Mouse (Mus musculus) bone marrow, adult 2 months (tissue): ENCODE results near the gene Eif1b. TPM values are rescaled to one million over a fixed set of nuclear protein-coding genes. Genes with fewer than 3 reads are reported as not detected.
A peak's percentile ranks its signal among the peaks of the same experiment; 100 is the strongest.

Source experiments
- H3K27ac ChIP-seq: fragments of 200-500 bp; 2 replicates; pipeline ENCODE4 v1.5.1; 2012; ENCODE audit warnings: low read depth, mild to moderate bottlenecking, control low read depth, inconsistent platforms, low read length; ENCODE audit not compliant: control insufficient read depth, poor library complexity, insufficient read depth
- H3K4me1 ChIP-seq: fragments of 200-500 bp; 2 replicates; pipeline ENCODE4 v1.6.1; 2011; ENCODE audit warnings: low read length; ENCODE audit not compliant: control insufficient read depth, insufficient read depth
- H3K4me3 ChIP-seq: fragments of 200-500 bp; replicated peaks from 2 replicates; pipeline ENCODE3; 2011; ENCODE audit warnings: mild to moderate bottlenecking, low read depth, low read length, control low read depth; ENCODE audit not compliant: control insufficient read depth
- CTCF ChIP-seq: fragments of 200-500 bp; IDR thresholded peaks from 2 replicates; pipeline ENCODE4 v1.5.1; 2011; ENCODE audit warnings: low read length, control low read depth; ENCODE audit not compliant: control insufficient read depth, insufficient read depth
- POLR2A ChIP-seq: fragments of 200-500 bp; IDR thresholded peaks from 2 replicates; pipeline ENCODE4 v1.6.1; 2011; ENCODE audit warnings: low read depth, mild to moderate bottlenecking, control low read depth, low read length, borderline replicate concordance; ENCODE audit not compliant: control insufficient read depth
- WGBS: fragments of 180-500 bp; shearing (Covaris S2); methylation state at CpG from one replicate; pipeline ENCODE4 v1.1.7; 2018; 5-methylcytosine and 5-hydroxymethylcytosine counted together
- polyA plus RNA-seq: library from polyadenylated mRNA; stranded (reverse); fragments of >200 nt; gene quantifications from 2 replicates; pipeline ENCODE4 v1.2.4, GENCODE M21; 2011; ENCODE audit warnings: low replicate concordance; ENCODE audit not compliant: missing spikeins, insufficient read depth, insufficient read length

Gene Eif1b
- polyA plus RNA-seq: 34.6 and 40.4 TPM in 2 replicates

DNA sequence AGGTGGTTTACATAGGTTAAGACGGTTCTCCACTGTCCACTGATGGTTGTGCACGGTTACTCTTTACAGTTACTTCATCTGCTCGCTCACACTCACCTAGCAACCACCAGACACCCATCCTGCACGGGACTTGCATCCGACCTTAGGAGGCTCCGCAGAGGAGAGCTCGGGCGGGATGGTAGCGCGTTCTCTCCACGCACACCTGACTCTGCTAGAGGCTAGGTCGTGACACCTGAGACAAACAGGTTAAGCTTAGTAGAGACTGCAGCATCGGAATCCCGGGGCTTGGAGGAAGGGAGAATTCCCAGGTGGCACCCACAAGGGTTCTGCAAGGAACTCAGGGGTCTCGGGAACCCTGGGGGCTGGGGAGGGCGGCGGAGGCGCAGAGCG, at the start of gene Eif1b:
Gene Eif1b, plus strand, starts transcription at position 223 of the 390 bp plus-strand sequence.
- H3K4me1 ChIP-seq: no peaks in the 10 kb centered on the region
- TF ChIP-seq CTCF (no peak), POLR2A (no peak)
- peak within 1 kb of the TSS; percentile 86 for H3K4me3 ChIP-seq
- peak within 1 kb of the TSS; percentile 86 for H3K27ac ChIP-seq
- WGBS: 5% methylated on average over 19 of the region's 19 CpGs

DNA sequence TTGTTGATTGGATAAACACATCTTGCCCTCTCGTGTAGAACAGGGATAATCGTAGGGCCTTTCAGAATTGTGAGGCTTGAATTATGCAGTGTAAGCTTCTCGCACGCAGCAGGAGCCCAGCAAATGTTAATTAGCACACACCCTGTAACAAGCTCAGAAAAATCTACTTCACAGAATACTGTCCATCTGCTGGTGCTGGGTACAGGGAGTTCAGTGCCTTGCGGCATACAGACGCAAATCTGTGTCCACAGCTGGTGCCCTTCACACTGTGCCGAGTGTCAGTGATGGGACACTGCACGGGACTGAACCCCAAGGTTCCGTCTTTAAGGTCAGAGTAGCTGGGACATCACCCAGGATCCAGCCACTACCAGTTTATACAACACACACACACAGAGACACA, 47.4 kb upstream of the Eif1b start:
- H3K27ac ChIP-seq: no peak overlapping the region
- no peak overlapping the region for H3K4me3 ChIP-seq
- TF ChIP-seq CTCF (no peak), POLR2A (no peak)
- H3K4me1 ChIP-seq: no peaks in the 10 kb centered on the region
- 84% methylated on average over 9 of the region's 9 CpGs for WGBS

DNA sequence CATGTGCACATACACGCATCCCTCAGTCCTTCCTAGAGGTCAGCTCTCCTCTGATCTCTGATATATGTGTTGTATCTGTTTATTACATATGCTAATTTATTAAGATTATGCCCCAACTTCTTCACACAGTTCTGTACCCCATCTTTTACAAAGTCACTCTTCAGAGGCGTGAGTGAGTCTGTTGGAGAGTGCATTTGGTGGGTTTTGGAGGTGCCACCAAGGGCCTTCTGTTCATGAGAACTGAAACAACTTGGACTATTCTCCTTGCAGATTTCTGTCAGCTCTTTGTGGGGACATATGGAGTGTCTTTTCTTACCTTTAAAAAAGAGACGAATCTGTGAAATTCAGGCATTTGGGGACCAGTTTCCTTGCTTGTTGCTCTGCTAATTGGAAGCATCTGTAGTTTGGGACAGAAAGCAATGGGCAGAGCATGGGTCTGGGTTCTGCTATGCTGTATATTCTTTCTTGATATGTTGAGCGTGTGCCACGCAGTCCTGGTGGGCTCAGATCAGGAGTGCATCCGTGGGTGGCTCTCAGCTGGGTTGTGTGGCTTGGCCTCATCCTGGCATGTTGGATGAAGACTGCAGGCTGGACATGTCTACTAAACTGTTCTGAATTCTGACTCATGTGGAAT, 42.2 kb upstream of the Eif1b start:
- TF ChIP-seq CTCF (no peak), POLR2A (no peak)
- Histone ChIP-seq H3K4me1 (no peaks in the 10 kb centered on the region), H3K4me3 (no peak overlapping the region), H3K27ac (no peak overlapping the region)
- WGBS: 69% methylated on average over 6 of the region's 6 CpGs

DNA sequence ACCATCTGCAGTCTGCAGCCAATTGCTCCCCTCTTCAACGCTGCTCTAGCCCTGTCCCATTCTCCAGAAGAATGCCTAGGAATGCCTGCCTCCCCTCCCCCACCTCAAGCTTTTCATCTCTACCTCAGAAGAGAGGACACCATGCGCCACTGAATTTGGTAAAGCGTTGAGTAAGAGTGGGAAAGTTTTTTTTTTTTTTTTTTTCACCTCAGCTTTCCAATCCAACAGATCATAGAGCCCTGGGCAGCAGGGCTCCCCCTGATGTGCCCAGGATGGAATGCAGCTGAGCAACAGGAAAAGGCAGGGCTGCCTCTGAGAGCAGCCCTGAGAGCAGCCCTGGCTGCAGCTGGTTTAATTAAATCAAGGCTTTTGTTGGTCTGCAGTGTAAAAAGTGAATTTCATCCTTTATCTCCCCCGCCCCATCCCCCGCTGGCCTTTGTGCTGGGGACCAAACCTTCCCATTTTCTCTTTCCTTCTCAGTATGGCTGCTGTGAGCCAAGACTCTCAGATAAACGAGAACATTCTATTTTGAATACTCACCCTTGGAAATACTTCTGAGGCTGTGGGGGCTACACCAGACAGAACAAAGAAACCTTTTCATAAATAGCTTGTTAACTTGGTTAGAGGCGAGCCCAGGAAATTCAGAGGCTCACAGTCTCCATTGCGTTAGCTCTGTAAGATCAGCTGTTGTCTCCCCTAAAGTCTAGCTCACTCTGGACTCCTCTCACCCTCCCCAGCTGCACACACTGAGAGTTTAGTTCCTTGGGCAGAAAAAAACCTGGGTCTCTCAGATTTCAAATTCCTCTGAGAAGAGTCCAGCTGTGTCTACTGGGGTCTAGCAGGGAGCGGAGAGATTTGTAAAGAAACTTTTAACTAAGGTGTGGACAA, 36.0 kb upstream of the Eif1b start:
- no peak overlapping the region for H3K27ac ChIP-seq
- 68% methylated on average over 9 of the region's 9 CpGs for WGBS
- H3K4me3 ChIP-seq: no peak overlapping the region
- H3K4me1 ChIP-seq: no peaks in the 10 kb centered on the region
- TF ChIP-seq POLR2A (no peak), CTCF (no peak)

DNA sequence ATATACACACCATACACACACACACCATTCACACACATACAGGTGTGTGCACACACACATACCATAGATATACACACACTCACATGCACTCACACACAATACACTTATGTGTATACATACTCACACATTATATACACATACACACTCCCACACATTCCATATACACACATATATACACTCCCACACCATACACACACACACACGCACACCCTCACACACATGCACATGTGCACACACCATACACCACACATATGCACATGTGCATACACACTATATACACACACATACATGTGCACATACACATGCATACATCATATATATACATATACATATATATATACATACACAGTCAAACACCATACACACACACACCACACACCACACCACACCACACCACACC, 21.6 kb upstream of the Eif1b start:
- Histone ChIP-seq H3K4me1 (no peaks in the 10 kb centered on the region), H3K4me3 (no peak overlapping the region), H3K27ac (no peak overlapping the region)
- TF ChIP-seq POLR2A (no peak), CTCF (no peak)
- 80% methylated on average over 1 of the region's 1 CpGs for WGBS

DNA sequence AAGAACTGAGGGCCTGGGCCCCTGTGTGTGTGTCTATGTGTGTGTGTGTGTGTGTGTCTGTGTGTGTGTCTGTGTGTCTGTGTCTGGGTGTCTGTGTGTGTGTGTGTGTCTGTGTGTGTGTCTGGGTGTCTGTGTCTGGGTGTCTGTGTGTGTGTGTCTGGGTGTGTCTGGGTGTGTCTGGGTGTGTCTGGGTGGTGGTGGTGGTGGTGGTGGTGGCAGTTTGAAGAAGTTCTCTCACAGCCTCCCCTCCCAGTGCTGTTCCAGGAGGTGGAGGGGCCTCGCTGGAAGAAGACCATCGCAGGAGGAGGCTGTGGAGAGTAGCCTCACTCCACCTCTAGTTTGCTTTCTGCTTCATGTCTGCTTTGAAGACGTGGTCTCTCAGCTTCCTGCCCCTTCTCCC, 10.4 kb upstream of the Eif1b start:
- 78% methylated on average over 3 of the region's 3 CpGs for WGBS
- H3K4me3 ChIP-seq: no peak overlapping the region

DNA sequence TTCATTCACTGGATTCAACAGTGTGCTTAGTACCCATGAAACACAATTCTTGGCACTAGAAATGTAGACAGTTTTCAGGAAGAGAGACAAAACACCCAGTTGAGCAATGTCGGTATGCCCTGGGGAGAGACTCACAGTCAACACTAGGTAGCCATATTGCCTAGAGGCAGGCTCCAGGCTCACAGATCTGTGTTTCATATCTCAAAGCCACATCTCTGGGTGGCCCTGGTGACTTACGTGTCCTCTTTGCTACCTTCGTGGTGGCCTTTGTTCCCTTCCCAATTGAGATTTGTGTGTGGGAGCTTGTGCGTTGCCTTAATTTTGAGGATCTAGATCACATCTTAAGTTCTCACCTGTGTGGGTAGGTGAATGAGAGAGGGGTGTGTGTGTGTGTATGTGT, 9.7 kb upstream of the Eif1b start:
- 69% methylated on average over 4 of the region's 4 CpGs for WGBS
- Histone ChIP-seq H3K4me1 (no peaks in the 10 kb centered on the region; the same call in 1 of the 2 replicates), H3K4me3 (no peak overlapping the region), H3K27ac (no peak overlapping the region)
- no peak for TF ChIP-seq POLR2A
- no peak for TF ChIP-seq CTCF

More for the DNA sequence above, 10.4 kb upstream of the Eif1b start:
- TF ChIP-seq POLR2A: no peak
- no peak for TF ChIP-seq CTCF
- Histone ChIP-seq H3K27ac (no peak overlapping the region), H3K4me1 (no peaks in the 10 kb centered on the region; the same call in 1 of the 2 replicates)

DNA sequence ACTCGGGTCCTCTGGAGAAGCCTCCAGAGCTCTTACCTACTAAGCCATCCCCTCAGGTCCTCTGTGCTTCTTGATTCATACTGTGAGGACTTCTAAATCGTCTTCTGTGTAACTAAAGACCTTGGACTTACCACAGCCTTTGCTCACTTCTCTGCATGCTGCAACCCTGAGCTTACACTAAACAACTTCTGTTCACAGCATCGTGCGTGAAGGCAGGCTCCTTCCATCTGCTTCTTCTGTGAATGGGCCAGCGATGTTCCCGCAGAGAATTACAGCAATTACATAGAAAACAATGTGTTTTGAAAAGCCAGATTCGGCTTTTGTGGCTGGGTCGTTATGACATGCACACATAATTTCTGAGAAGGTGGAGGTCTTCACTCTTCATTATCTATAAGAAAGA, 8.9 kb upstream of the Eif1b start:
- Histone ChIP-seq H3K4me3 (no peak overlapping the region), H3K27ac (no peak overlapping the region), H3K4me1 (no peaks in the 10 kb centered on the region; the same call in 1 of the 2 replicates)
- 82% methylated on average over 8 of the region's 8 CpGs for WGBS
- TF ChIP-seq CTCF (no peak), POLR2A (no peak)

DNA sequence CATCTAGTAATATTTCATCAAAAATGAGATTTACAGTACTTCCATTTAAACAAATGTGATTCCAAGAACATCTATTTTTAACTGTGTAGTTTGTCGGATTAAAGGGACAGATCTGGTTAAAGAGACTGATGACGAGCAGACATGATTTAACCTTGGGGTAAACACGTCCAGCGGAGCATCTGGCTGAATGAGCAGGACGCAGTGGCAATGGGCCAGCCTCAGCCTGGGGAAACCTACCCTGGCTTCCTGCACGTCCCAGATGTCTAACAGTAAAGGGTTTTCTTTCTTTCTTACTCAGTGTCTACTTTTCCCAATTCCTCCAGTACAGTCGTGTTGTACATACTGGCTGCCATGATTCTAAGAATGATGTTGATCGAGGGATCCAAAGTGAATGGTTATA, 5.0 kb upstream of the Eif1b start:
- no peak overlapping the region for H3K4me3 ChIP-seq
- H3K4me1 ChIP-seq: no peaks in the 10 kb centered on the region
- no peak for TF ChIP-seq CTCF
- no peak for TF ChIP-seq POLR2A
- H3K27ac ChIP-seq: no peak overlapping the region
- WGBS: 82% methylated on average over 8 of the region's 8 CpGs
